ENCODE assay signal across 17 mouse cellular contexts in genomic region chr4:153557812-153558608, GRCm38 (mm10).
DNase-seq lines count a peak whose midpoint lies in the region; ATAC-seq lines count a peak whose summit lies in the region.
"Had no signal": no experiment of that assay in that cellular context is flagged by ENCODE, and none has a peak within 500 bp of the region (broad histone marks: within the 10 kb centered on the region; RNA-seq: fewer than 3 reads in every experiment).

No protein-coding gene starts in this region.

- no peak overlapping the region for H3K4me3 ChIP-seq in midbrain, embryonic 11.5 days (ENCODE audit: low read depth, low read length)
- no peak overlapping the region for H3K4me3 ChIP-seq in midbrain, embryonic 14.5 days (replicated peaks; ENCODE audit: low read depth, low read length)
- H3K4me3 ChIP-seq: limb, embryonic 15.5 days; myocyte had no signal

- H3K4me1 ChIP-seq in midbrain, embryonic 11.5 days (ENCODE audit: control insufficient read depth, insufficient read depth, low read length), result peaks cover 2% of the 10 kb centered on the region; the same call in 1 of the 2 replicates
- H3K4me1 ChIP-seq in midbrain, embryonic 14.5 days (ENCODE audit: control insufficient read depth, insufficient read depth, low read length), result peaks cover 2% of the 10 kb centered on the region; the same call in 1 of the 2 replicates

- 83% methylated on average over 19 of the region's 19 CpGs for WGBS in midbrain, embryonic 11.5 days
- WGBS in midbrain, embryonic 14.5 days, result 81% methylated on average over 19 of the region's 19 CpGs

- H3K4me2 ChIP-seq in midbrain, embryonic 11.5 days, result no peak overlapping the region
- H3K4me2 ChIP-seq in midbrain, embryonic 14.5 days (ENCODE audit: low read length), result no peak overlapping the region
- H3K4me2 ChIP-seq: limb, embryonic 15.5 days; lung, embryonic 14.5 days had no signal

- intact Hi-C loops in left cerebral cortex, postnatal 4 days (cut with DNase I), result no loop called here

- peak; percentile 47 for DNase-seq in midbrain, embryonic 11.5 days (ENCODE audit: low spot score, missing footprints)
- DNase-seq in midbrain, embryonic 14.5 days, result no peak
- DNase-seq in layer of hippocampus, adult 18-20 months (ENCODE audit: low spot score in 2 of 2), result peak; percentile 8 to 28
- DNase-seq in left cerebral cortex, postnatal 4 days, result peak; percentile 10
- DNase-seq in adrenal gland, postnatal 10 days, result no peak
- no peak for DNase-seq in ovary, postnatal 36 days (ENCODE audit: low spot score)
- no peak for DNase-seq in lung, postnatal 36 days
- DNase-seq: cerebellum, adult 11-12 months; heart, postnatal 14 days; kidney, adult 8-10 months; lung, embryonic 14.5 days; spleen, adult 18-20 months had no signal

- H3K9me3 ChIP-seq in midbrain, embryonic 11.5 days (ENCODE audit: control insufficient read depth, low read length), result no peaks in the 10 kb centered on the region
- no peaks in the 10 kb centered on the region for H3K9me3 ChIP-seq in midbrain, embryonic 14.5 days (ENCODE audit: control insufficient read depth, low read length)
- H3K9me3 ChIP-seq: limb, embryonic 15.5 days had no signal

- no peaks in the 10 kb centered on the region for H3K27me3 ChIP-seq in midbrain, embryonic 11.5 days (ENCODE audit: control insufficient read depth, insufficient read depth, low read length)
- no peaks in the 10 kb centered on the region for H3K27me3 ChIP-seq in midbrain, embryonic 14.5 days (ENCODE audit: control insufficient read depth, insufficient read depth, low read length)

- no peaks in the 10 kb centered on the region for H3K36me3 ChIP-seq in midbrain, embryonic 11.5 days (ENCODE audit: control insufficient read depth, insufficient read depth, low read length)
- no peaks in the 10 kb centered on the region for H3K36me3 ChIP-seq in midbrain, embryonic 14.5 days (ENCODE audit: control insufficient read depth, insufficient read depth, low read length)
- H3K36me3 ChIP-seq: limb, embryonic 15.5 days had no signal

- ATAC-seq in midbrain, embryonic 11.5 days (ENCODE audit: low FRiP score), result no peak
- no peak for ATAC-seq in midbrain, embryonic 14.5 days (ENCODE audit: low FRiP score, low TSS enrichment)
- ATAC-seq: CD4-positive, CD25-positive, alpha-beta regulatory T cell, adult 4 months; forebrain, embryonic 16.5 days; hindbrain, postnatal 0 days had no signal

- no peak overlapping the region for H3K9ac ChIP-seq in midbrain, embryonic 11.5 days (ENCODE audit: low read length)
- no peak overlapping the region for H3K9ac ChIP-seq in midbrain, embryonic 14.5 days (replicated peaks; ENCODE audit: low read length)
- H3K9ac ChIP-seq: limb, embryonic 15.5 days; lung, embryonic 14.5 days had no signal

- no peak overlapping the region for H3K27ac ChIP-seq in midbrain, embryonic 11.5 days (ENCODE audit: low read depth, low read length)
- no peak overlapping the region for H3K27ac ChIP-seq in midbrain, embryonic 14.5 days (replicated peaks; ENCODE audit: low read depth, low read length)
- H3K27ac ChIP-seq: hindbrain, postnatal 0 days; limb, embryonic 15.5 days had no signal

Comparison
In these comparisons a context has a peak if more than half of its experiments do, and no peak if none do; other contexts are left out.
1. DNase-seq: peak in midbrain, embryonic 11.5 days (single experiment), layer of hippocampus, adult 18-20 months (2 of 2) and left cerebral cortex, postnatal 4 days (single experiment); none in midbrain, embryonic 14.5 days (single experiment), adrenal gland, postnatal 10 days (single experiment), ovary, postnatal 36 days (single experiment) and lung, postnatal 36 days (single experiment).